Comparison of ENCODE assay signal across 9 mouse cellular contexts in genomic region chr9:67315356-67315755, GRCm38 (mm10).
DNase-seq lines count a peak whose midpoint lies in the region; ATAC-seq and TF ChIP-seq lines count a peak whose summit lies in the region.
"Had no signal": no experiment of that assay in that cellular context is flagged by ENCODE, and none has a peak within 500 bp of the region (broad histone marks: within the 10 kb centered on the region; RNA-seq: fewer than 3 reads in every experiment).

No protein-coding gene starts in this region.

- no peak overlapping the region for H3K27ac ChIP-seq in hindbrain, embryonic 14.5 days
- no peak overlapping the region for H3K27ac ChIP-seq in hindbrain, embryonic 12.5 days
- no peak overlapping the region for H3K27ac ChIP-seq in CH12.LX (ENCODE audit: insufficient read depth, low read depth)
- H3K27ac ChIP-seq: embryonic facial prominence, embryonic 12.5 days had no signal

- in situ Hi-C loops in CH12.LX (cut with MboI; ENCODE audit: low pct_ligation_motif_present, low pct_unique_long_range_greater_than_20kb, low sequenced_read_pairs), result no loop called here

- peak; percentile 63 for DNase-seq in hindbrain, embryonic 14.5 days (ENCODE audit: low spot score)
- DNase-seq in CH12.LX (ENCODE audit: extremely low read depth), result peak; percentile 47
- DNase-seq in adrenal gland, postnatal 25 days, result peak; percentile 56
- DNase-seq in embryo, embryonic 9.5 days (ENCODE audit: extremely low spot score), result peak; percentile 46
- DNase-seq in kidney, postnatal 4 days, result peak; percentile 78 to 82
- peak; percentile 9 for DNase-seq in naive thymus-derived CD4-positive, alpha-beta T cell, adult 2 months (ENCODE audit: low read depth)

- no peaks in the 10 kb centered on the region for H3K36me3 ChIP-seq in hindbrain, embryonic 14.5 days (replicated peaks; ENCODE audit: control insufficient read depth, insufficient read depth)
- H3K36me3 ChIP-seq in hindbrain, embryonic 12.5 days, result no peaks in the 10 kb centered on the region
- no peaks in the 10 kb centered on the region for H3K36me3 ChIP-seq in CH12.LX (replicated peaks in 1 of 2; ENCODE audit: control insufficient read depth in 1 of 2, insufficient read depth in 1 of 2, low read length in 1 of 2)

- H3K4me1 ChIP-seq in hindbrain, embryonic 14.5 days (replicated peaks; ENCODE audit: control insufficient read depth, insufficient read depth, low read length), result no peaks in the 10 kb centered on the region
- H3K4me1 ChIP-seq in hindbrain, embryonic 12.5 days, result no peaks in the 10 kb centered on the region
- H3K4me1 ChIP-seq in CH12.LX (ENCODE audit: control insufficient read depth in 1 of 2, insufficient read depth in 2 of 2), result peaks cover 0 to 15% of the 10 kb centered on the region in 2 experiments; a peak in 2 of 4 replicates
- H3K4me1 ChIP-seq: embryonic facial prominence, embryonic 12.5 days had no signal

- TF ChIP-seq POLR2A in CH12.LX (IDR thresholded peaks at IDR 0.05; ENCODE audit: low read depth, low read length), result no peak

- no peaks in the 10 kb centered on the region for H3K79me2 ChIP-seq in CH12.LX (replicated peaks; ENCODE audit: control insufficient read depth, extremely low read depth, insufficient read depth, poor library complexity, severe bottlenecking)

- no peak for ATAC-seq in hindbrain, embryonic 14.5 days (ENCODE audit: low FRiP score)
- no peak for ATAC-seq in hindbrain, embryonic 12.5 days (ENCODE audit: low FRiP score)
- ATAC-seq in monocyte, adult 5-6 weeks (replicated peaks; ENCODE audit: insufficient number of reproducible peaks, low FRiP score, low TSS enrichment, poor library complexity, severe bottlenecking), result no peak

- H3K9ac ChIP-seq in hindbrain, embryonic 14.5 days, result no peak overlapping the region
- no peak overlapping the region for H3K9ac ChIP-seq in hindbrain, embryonic 12.5 days
- H3K9ac ChIP-seq in CH12.LX (ENCODE audit: insufficient read depth, low read depth), result no peak overlapping the region
- H3K9ac ChIP-seq: embryonic facial prominence, embryonic 12.5 days had no signal

- H3K27me3 ChIP-seq in hindbrain, embryonic 14.5 days (ENCODE audit: control insufficient read depth, insufficient read depth, low read length), result no peaks in the 10 kb centered on the region
- no peaks in the 10 kb centered on the region for H3K27me3 ChIP-seq in hindbrain, embryonic 12.5 days
- H3K27me3 ChIP-seq in CH12.LX (replicated peaks), result no peaks in the 10 kb centered on the region
- H3K27me3 ChIP-seq: embryonic facial prominence, embryonic 12.5 days had no signal

- no peak overlapping the region for H3K4me2 ChIP-seq in hindbrain, embryonic 14.5 days (replicated peaks)
- no peak overlapping the region for H3K4me2 ChIP-seq in hindbrain, embryonic 12.5 days (replicated peaks)
- H3K4me2 ChIP-seq in CH12.LX (ENCODE audit: insufficient read depth, low read depth, poor library complexity, severe bottlenecking), result no peak overlapping the region
- H3K4me2 ChIP-seq: embryonic facial prominence, embryonic 12.5 days had no signal

- no peak for TF ChIP-seq EP300 in CH12.LX (IDR thresholded peaks at IDR 0.05; ENCODE audit: low read length)

- 3% methylated on average over 3 of the region's 3 CpGs for WGBS in hindbrain, embryonic 14.5 days
- WGBS in hindbrain, embryonic 12.5 days, result 25% methylated on average over 3 of the region's 3 CpGs

- peak; percentile 22 for TF ChIP-seq RAD21 in CH12.LX (IDR thresholded peaks at IDR 0.05; ENCODE audit: low read depth, low read length)

- TF ChIP-seq CTCF in CH12.LX (conservative IDR thresholded peaks at IDR 0.05 in 1 of 2, IDR thresholded peaks at IDR 0.05 in 1 of 2; ENCODE audit: low read depth in 2 of 2, low read length in 2 of 2), result peak; percentile 15 to 59; a peak in 2 of 4 replicates

- no peaks in the 10 kb centered on the region for H3K9me3 ChIP-seq in hindbrain, embryonic 14.5 days (ENCODE audit: control insufficient read depth, low read length)
- H3K9me3 ChIP-seq in hindbrain, embryonic 12.5 days (replicated peaks), result no peaks in the 10 kb centered on the region
- H3K9me3 ChIP-seq in CH12.LX (replicated peaks; ENCODE audit: low read length), result no peaks in the 10 kb centered on the region
- H3K9me3 ChIP-seq: embryonic facial prominence, embryonic 12.5 days had no signal

- H3K4me3 ChIP-seq in hindbrain, embryonic 14.5 days (replicated peaks; ENCODE audit: low read length), result no peak overlapping the region
- no peak overlapping the region for H3K4me3 ChIP-seq in hindbrain, embryonic 12.5 days
- no peak overlapping the region for H3K4me3 ChIP-seq in CH12.LX (replicated peaks in 1 of 3; ENCODE audit: low read depth in 2 of 3, low read length in 2 of 3, poor library complexity in 1 of 3)
- H3K4me3 ChIP-seq: embryonic facial prominence, embryonic 12.5 days had no signal

- dilution Hi-C loops in CH12.LX (cut with MboI; ENCODE audit: extremely low pct_ligation_motif_present, extremely low pct_unique_long_range_greater_than_20kb, low sequenced_read_pairs), result no loop called here

TF ChIP-seq in CH12.LX, 34 proteins besides CTCF, POLR2A, EP300 and RAD21:
- TF ChIP-seq SMC3 (IDR thresholded peaks at IDR 0.05; ENCODE audit: low read depth, low read length) (peak; percentile 50), MYC (IDR thresholded peaks at IDR 0.05; ENCODE audit: low read depth, low read length) (no peak), JUN (IDR thresholded peaks at IDR 0.05; ENCODE audit: insufficient read depth, low read depth, low read length) (no peak), ZC3H11A (IDR thresholded peaks at IDR 0.05; ENCODE audit: low read depth, low read length) (no peak)
TF ChIP-seq in CH12.LX: peak in this region for 1.

Comparison
In these comparisons a context has a peak if more than half of its experiments do, and no peak if none do; other contexts are left out.
1. DNase-seq: peak in every context shown above with its lines; median percentile 80 in kidney, postnatal 4 days; 63 in hindbrain, embryonic 14.5 days; 56 in adrenal gland, postnatal 25 days; 47 in CH12.LX; 46 in embryo, embryonic 9.5 days; 9 in naive thymus-derived CD4-positive, alpha-beta T cell, adult 2 months.